Mouse (Mus musculus) mesoderm, embryonic 11.5 days (tissue): ENCODE data around the gene Ksr2.
"Not testable (repeated sequence)": the region's sequence is repeated elsewhere in the genome, so short reads cannot be mapped to it uniquely, and the experiment has no call there.

Source experiments
- DNase-seq: peaks from one replicate; pipeline ENCODE4 v3.0.0-alpha.2; 2012; ENCODE audit warnings: low read depth, low spot score

Gene Ksr2

DNA sequence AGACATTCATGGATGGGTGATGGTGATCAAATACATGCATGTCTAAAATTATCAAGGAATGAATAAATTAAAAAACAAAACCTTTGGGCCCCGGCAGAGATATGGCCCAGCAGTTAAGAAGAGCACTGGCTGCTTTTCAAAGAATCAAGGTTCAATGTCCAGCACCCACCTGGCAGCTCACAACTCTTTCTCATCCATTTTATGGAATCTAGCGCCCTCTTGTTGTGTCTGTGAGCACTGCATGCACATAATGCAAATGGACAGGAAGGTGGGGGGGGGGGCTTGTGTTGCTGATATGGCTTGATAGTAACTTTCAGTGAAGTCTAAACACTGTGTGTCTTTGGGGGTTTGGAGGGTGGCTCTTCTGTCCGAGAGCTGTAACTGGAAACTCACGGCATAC, 5.6 kb upstream of the Ksr2 start:
- peak; percentile 20 for DNase-seq

DNA sequence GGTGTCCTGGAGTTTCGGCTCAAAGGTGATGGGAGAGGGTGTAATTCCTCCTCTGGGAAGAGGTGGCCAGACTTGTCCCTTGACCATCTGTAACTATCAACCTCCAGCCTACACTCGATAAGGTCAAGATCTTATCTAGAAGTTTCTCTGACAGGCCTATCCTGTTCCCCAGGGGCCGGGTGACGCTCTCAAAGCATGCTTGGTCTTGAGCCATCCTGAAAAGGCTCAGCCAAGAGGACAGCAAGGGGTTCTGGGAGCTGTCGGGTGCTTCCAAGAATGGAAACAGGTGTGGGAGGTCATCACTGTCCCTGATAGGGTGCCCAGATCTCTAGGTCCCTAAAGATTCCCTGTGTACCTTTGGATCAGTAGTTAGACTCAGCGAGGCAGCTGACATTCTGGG, 4.4 kb upstream of the Ksr2 start:
- no peak for DNase-seq

GRCm38 (mm10) chr5:117414611-117415010, 811 bp downstream of the Ksr2 start:
- DNase-seq, result peak; percentile 9

- DNase-seq, result no peak
These were observed 1.5 kb downstream of the Ksr2 start for GRCm38 (mm10) chr5:117415011-117415912.

- no peak for DNase-seq
These were observed 3.6 kb downstream of the Ksr2 start for GRCm38 (mm10) chr5:117417442-117417841.

GRCm38 (mm10) chr5:117433501-117433900, 19.7 kb downstream of the Ksr2 start:
- not testable (repeated sequence) for DNase-seq

DNA sequence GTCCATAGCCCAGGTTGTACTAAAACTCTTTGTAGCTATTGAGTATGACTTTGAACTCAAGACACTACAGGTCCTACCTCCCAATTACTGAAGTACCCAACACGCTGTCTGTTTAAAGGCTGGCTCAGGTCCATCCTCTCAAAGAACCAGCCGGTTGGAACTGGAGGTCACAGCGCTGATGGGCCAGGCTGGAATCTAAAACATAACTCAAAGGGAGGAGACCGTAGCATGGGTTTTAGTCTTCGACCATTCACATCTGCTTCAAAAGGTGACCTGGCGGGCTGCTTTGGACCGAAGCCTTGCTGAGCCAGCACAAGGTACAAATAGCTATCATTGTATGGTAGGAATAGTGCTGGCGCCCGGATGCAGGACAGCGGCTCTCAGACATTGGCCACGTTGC, 26.5 kb downstream of the Ksr2 start:
- DNase-seq, result no peak

GRCm38 (mm10) chr5:117441242-117441842, 27.5 kb downstream of the Ksr2 start:
- DNase-seq, result peak; percentile 44

DNA sequence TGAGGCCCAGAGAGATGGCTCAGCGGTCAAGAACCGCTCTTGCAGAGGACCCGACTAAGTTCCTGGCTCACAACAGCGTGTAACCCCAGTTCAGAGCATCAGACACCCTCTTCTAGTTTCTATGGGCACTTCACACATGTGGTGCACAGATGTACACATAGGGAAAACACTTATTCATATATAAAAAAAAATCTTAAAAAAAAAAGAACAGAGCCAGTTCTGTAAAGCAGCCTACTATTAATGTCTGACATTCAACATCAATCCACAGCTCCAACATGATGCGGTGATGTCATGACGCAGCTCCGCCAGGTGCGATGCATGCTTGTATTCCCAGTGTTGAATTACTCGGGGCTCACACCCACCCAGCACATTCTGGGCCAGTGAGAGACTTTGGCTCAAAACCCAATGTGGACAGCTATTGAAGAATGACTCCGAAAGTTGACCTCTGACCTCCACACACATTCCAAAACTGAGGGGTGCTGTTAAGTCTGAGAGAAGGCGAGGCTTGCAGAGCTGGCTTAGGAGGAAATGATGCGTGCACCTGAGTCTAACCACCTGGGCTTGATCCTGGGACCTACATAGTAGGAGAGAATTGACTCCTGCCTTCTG, 28.5 kb downstream of the Ksr2 start:
- DNase-seq, result peak; percentile 62

DNA sequence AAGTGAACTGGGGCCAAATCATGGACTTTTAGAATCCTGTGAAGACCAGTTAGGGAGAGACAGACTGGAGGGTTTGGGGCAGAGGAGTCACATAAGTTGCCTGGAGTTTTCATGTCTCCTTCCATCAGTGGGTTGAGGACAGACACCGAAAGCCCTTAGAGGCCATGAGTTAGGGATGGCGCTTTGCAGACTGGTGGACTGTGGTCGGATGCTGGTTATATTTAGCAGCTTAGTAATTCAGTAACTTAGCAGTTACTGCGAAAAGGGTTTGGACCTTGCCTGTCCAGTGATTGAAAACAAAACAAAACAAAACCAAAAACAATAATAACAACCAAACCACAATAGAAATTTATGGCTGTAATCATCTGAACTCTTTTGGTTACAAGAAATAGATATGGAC, 29.3 kb downstream of the Ksr2 start:
- no peak for DNase-seq

DNA sequence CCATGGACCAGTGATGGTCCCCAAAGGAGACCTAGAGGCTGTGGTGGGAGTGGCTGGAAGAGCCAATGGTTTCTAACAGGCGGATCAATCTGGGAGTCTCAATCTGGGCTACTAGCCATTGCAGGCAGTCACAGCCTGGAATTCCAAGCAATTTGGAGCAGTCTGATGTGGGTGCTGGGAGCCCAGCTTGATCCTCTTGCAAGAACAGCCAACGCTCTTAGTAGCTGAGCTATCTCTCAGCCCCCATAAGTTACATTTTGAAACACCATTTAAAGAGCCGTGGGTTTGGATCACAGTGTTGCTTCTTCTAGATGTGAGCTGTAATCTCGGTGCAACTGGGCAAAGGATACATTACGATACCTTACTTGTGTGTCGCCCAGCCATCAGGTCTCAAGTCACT, 30.1 kb downstream of the Ksr2 start:
- DNase-seq, result no peak

DNA sequence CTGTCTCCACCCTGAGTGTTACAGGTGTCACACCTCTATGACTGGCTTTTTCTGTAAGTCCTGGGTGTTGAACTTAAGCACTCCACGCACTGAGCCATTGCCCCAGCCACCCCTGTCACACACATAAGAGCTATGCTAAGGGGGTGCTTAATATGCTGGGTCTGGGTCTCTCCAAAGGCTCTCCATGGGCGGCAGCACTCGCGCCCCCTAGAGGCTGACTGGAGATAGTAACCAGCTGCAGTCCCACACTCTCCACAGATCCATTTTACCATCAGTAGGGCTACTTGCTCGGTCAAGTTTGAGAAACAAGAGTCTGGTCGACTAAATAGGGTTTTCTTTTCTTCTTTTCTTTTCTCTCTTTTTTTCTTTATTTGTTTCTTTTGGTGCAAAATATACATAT, 33.9 kb downstream of the Ksr2 start:
- DNase-seq, result no peak

- no peak for DNase-seq
These were observed 38.2 kb downstream of the Ksr2 start for GRCm38 (mm10) chr5:117452013-117452412.

GRCm38 (mm10) chr5:117455546-117455945, 41.7 kb downstream of the Ksr2 start:
- DNase-seq, result no peak

DNA sequence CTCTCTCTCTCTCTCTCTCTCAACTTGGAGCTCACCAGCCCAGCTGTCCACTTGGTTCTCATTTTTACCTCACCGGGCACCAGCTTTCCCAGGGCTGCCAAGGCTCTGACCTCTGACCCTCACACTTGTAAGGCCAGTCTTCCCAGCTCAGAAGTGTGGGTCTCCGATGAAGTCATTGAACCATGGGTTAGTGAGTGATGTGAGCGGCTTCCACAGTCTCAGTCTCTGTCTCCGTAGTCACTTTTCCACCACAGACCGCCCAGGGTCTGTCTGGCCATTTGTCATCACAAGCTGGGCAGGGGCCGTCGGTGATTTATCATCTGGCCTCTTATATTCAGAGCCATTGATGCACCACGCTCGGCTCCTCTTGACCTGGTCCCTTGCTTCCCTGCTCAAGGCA, 43.3 kb downstream of the Ksr2 start:
- DNase-seq, result peak; percentile 26

GRCm38 (mm10) chr5:117457583-117457982, 43.8 kb downstream of the Ksr2 start:
- DNase-seq, result no peak

DNA sequence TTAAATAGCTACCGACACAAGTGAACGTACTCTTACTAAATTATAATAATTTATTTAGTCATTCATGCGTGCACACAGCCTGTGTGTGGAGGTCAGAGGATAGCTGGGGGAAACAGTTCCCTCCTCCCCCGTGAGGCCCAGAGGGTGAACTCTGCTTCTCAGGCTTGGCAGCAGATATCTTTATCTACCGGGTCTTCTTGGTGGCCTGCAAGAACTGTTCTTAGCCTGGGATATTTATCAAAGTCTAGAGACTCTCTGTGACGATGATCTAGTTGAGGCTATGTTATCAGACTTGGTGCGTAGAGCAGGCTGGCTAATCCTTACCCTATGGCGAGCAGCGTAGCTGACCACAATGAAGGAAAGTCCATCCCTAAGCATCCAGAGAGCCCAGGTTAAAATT, 45.1 kb downstream of the Ksr2 start:
- DNase-seq, result no peak

DNA sequence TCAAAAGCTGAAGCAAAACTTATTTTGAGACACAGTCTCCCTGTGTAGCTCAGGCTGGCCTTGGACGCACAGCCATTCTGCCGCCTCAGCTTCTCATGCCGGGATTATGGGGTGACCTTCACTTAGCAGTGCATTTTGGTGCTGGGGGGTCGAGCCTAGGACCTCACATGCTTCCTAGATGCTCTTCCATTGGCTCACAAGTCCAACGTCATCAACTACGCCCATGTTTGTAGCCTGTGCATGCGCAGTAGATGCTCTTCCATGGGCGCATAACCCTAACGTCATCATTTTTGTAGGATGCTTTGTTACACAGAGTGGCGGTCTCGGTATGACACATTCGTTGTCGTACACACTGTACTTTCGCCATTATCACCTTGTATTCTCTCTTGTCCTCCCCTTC, 46.5 kb downstream of the Ksr2 start:
- DNase-seq, result no peak

DNA sequence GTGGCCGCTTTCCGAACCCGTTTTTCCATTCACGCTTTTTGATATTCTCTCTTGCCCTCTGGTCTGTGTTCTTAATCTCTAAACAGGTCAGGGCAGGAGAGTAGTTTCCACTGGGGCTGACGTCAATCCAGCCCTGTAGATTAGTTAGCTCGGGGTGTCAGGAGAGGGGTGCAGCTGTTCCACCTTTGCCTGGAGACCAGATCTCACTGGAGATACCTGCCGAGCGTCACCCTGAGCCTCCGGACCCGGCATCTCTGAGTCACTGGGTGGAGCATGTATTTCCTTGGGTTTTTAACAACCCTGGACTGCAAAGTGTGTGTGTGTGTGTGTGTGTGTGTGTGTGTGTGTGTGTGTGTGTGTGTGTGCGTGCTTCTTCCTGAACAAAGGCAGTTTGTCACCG, 53.3 kb downstream of the Ksr2 start:
- DNase-seq, result no peak

DNA sequence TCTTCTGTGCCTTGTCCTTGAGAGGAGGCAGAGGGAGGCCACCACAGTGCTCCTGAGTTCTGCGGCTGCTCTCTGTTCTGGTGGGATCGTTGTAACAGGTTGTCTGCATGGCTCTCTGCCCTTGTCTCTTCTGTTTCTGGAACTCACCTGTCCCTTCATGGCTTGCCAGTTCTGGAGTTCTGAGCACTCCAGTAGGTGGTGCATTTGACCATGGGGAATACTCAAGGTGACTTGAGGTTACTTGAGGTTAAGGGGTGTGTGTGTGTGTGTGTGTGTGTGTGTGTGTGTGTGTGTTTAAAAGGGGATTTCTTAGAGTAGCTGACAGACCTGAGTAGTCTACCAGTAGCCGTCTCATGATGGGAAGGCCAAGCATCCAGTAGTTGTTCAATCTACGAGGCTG, 55.2 kb downstream of the Ksr2 start:
- no peak for DNase-seq

DNA sequence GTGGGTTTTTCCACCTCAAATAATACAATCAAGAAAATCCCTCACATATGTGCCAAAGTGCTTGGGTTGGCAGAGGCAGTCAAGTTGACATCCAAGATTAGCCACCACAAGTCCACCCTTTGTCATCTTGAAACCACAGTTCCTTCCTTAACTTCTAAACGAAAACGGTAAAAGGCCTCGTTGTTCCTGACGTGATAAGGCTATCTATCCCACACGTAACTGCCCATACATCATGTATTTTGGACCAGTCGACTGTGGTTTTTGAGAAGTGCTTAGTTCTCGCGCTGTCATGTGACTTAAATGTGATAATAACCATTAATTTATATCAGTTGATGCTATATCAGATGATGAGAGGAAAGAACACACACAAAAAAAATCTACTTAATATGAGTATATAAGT, 55.8 kb downstream of the Ksr2 start:
- DNase-seq, result no peak

DNA sequence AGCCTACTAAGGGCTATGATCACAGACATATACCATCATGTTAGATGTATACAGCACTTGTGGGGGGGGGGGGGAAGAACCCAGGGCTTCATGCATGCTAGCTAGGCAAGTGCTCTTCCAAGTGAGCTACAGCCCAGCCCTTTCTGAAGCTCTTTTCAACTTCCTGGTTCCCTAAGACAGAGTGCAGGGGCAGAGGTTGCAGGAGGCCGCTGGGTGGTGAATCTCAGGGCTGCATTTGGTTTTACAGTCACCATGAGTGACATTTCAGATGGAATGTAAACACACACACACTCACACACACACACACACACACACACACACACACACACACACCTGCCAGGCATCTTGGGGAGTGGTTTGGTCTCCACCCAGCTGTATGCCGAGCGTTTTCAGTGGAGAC, 67.4 kb downstream of the Ksr2 start:
- no peak for DNase-seq

GRCm38 (mm10) chr5:117481586-117481985, 67.8 kb downstream of the Ksr2 start:
- DNase-seq, result no peak
